Comparison of ENCODE assay signal across 22 mouse cellular contexts in the genomic region with DNA sequence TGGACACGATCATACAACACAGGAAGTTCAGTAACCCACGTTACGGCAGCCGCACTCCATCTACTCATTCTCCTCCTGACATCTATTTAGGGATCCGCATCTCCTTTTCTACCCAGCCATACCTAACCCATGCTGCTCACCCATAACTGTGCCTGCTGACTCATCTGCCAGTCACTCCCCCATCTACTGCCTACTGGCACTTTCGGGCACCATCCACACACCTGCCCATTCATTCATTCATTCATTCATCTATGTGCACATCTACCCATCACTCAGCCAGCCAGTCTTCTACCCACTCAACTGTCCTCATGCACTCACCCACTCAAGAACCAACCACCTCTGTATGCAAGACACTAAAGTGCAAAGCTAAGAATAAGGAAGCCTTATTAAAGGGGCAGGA. TPM values are rescaled to one million over a fixed set of nuclear protein-coding genes. Genes with fewer than 3 reads are reported as not detected.
DNase-seq lines count a peak whose midpoint lies in the region; ATAC-seq lines count a peak whose summit lies in the region.
"Had no signal": no experiment of that assay in that cellular context is flagged by ENCODE, and none has a peak within 500 bp of the region (broad histone marks: within the 10 kb centered on the region; RNA-seq: fewer than 3 reads in every experiment).

No protein-coding gene starts in this region.

- no peak for ATAC-seq in kidney, embryonic 15.5 days (replicated peaks; ENCODE audit: low FRiP score)
- ATAC-seq in kidney, embryonic 16.5 days (ENCODE audit: low FRiP score, low TSS enrichment) = no peak
- ATAC-seq: forebrain, embryonic 16.5 days had no signal

- H3K4me3 ChIP-seq in kidney, embryonic 15.5 days (replicated peaks) = no peak overlapping the region
- no peak overlapping the region for H3K4me3 ChIP-seq in kidney, embryonic 16.5 days (ENCODE audit: low read length)
- H3K4me3 ChIP-seq: embryonic facial prominence, embryonic 15.5 days; erythroblast, embryonic 14.5 days; forebrain, embryonic 10.5 days; gastrocnemius, adult 2 months; heart, embryonic 12.5 days; hindbrain, embryonic 15.5 days had no signal

- peaks cover 96% of the 10 kb centered on the region for H3K36me3 ChIP-seq in kidney, embryonic 15.5 days
- H3K36me3 ChIP-seq in kidney, embryonic 16.5 days (ENCODE audit: insufficient read depth, low read length) = peaks cover 76% of the 10 kb centered on the region

- 94% methylated on average over 6 of the region's 6 CpGs for WGBS in kidney, embryonic 15.5 days
- WGBS in kidney, embryonic 16.5 days = 95% methylated on average over 6 of the region's 6 CpGs

- no peaks in the 10 kb centered on the region for H3K27me3 ChIP-seq in kidney, embryonic 15.5 days
- no peaks in the 10 kb centered on the region for H3K27me3 ChIP-seq in kidney, embryonic 16.5 days (ENCODE audit: insufficient read depth, low read length)
- H3K27me3 ChIP-seq: embryonic facial prominence, embryonic 15.5 days; heart, embryonic 12.5 days; hindbrain, embryonic 15.5 days had no signal

- no peak overlapping the region for H3K4me2 ChIP-seq in kidney, embryonic 15.5 days
- no peak overlapping the region for H3K4me2 ChIP-seq in kidney, embryonic 16.5 days (replicated peaks; ENCODE audit: low read depth, low read length)
- H3K4me2 ChIP-seq: embryonic facial prominence, embryonic 15.5 days; heart, embryonic 12.5 days; hindbrain, embryonic 15.5 days had no signal

- DNase-seq in frontal cortex, postnatal 36 days (ENCODE audit: low spot score in 2 of 2) = peak; percentile 36 to 43
- DNase-seq in frontal cortex, postnatal 14 days (ENCODE audit: low spot score in 2 of 2) = no peak
- peak; percentile 58 for DNase-seq in right cerebral cortex, adult 18-20 months
- DNase-seq in right cerebral cortex, postnatal 4 days = no peak
- peak; percentile 14 to 26 for DNase-seq in left cerebral cortex, adult 9 months (ENCODE audit: low spot score in 2 of 2)
- DNase-seq in left cerebral cortex, postnatal 36 days (ENCODE audit: low spot score in 2 of 2) = peak; percentile 28 to 32
- DNase-seq: adrenal gland, adult 2 months; adrenal gland, postnatal 25 days; cerebellum, adult 8-10 months; cerebellum, postnatal 14 days; embryo, embryonic 11 days; gastrocnemius, adult 2 months; gastrocnemius, postnatal 25 days; heart, postnatal 36 days had no signal

- no peak overlapping the region for H3K9ac ChIP-seq in kidney, embryonic 15.5 days
- H3K9ac ChIP-seq in kidney, embryonic 16.5 days (replicated peaks; ENCODE audit: low read length) = no peak overlapping the region
- H3K9ac ChIP-seq: embryonic facial prominence, embryonic 15.5 days; heart, embryonic 12.5 days; hindbrain, embryonic 15.5 days had no signal

- H3K9me3 ChIP-seq in kidney, embryonic 15.5 days (replicated peaks) = no peaks in the 10 kb centered on the region
- H3K9me3 ChIP-seq in kidney, embryonic 16.5 days (ENCODE audit: low read length) = no peaks in the 10 kb centered on the region
- H3K9me3 ChIP-seq: embryonic facial prominence, embryonic 15.5 days; forebrain, embryonic 10.5 days; heart, embryonic 12.5 days; hindbrain, embryonic 15.5 days had no signal

- H3K4me1 ChIP-seq in kidney, embryonic 15.5 days = no peaks in the 10 kb centered on the region
- H3K4me1 ChIP-seq in kidney, embryonic 16.5 days (ENCODE audit: insufficient read depth, low read length) = no peaks in the 10 kb centered on the region
- H3K4me1 ChIP-seq: embryonic facial prominence, embryonic 15.5 days; forebrain, embryonic 10.5 days; heart, embryonic 12.5 days; hindbrain, embryonic 15.5 days had no signal

- intact Hi-C loops in left cerebral cortex, postnatal 36 days (cut with DNase I) = no loop called here

- no peak overlapping the region for H3K27ac ChIP-seq in kidney, embryonic 15.5 days
- H3K27ac ChIP-seq in kidney, embryonic 16.5 days (ENCODE audit: low read length) = no peak overlapping the region
- H3K27ac ChIP-seq: embryonic facial prominence, embryonic 15.5 days; forebrain, embryonic 10.5 days; gastrocnemius, adult 2 months; hindbrain, embryonic 15.5 days had no signal

RNA-seq across cellular contexts. Expression of gene Jpt2, which starts 26.7 kb away (rescaled TPM):
- total RNA-seq in left cerebral cortex, postnatal 36 days (2021) = 1 to 10 TPM; 4.8 to 5.7 TPM
- 219 and 228 TPM in 2 replicates for polyA plus RNA-seq in kidney, embryonic 15.5 days (2015; fragmentation: Nextera tagmentation; extraction: Ambion mirVana)
- 197 and 218 TPM in 2 replicates for polyA plus RNA-seq in kidney, embryonic 16.5 days (2015; fragmentation: Nextera tagmentation; extraction: Ambion mirVana)

RNA-seq across cellular contexts. Expression of gene Cramp1l, which starts 28.4 kb away (rescaled TPM):
- 10 to 100 TPM; 28.6 to 29.0 TPM for total RNA-seq in left cerebral cortex, postnatal 36 days (2021)
- polyA plus RNA-seq in kidney, embryonic 15.5 days (2015; fragmentation: Nextera tagmentation; extraction: Ambion mirVana) = 6.6 and 8.1 TPM in 2 replicates
- 5.4 and 6.6 TPM in 2 replicates for polyA plus RNA-seq in kidney, embryonic 16.5 days (2015; fragmentation: Nextera tagmentation; extraction: Ambion mirVana)

RNA-seq across cellular contexts. Expression of gene Ift140, which starts 28.7 kb away (rescaled TPM):
- 10 to 100 TPM; 18.6 to 25.5 TPM for total RNA-seq in left cerebral cortex, postnatal 36 days (2021)
- polyA plus RNA-seq in kidney, embryonic 15.5 days (2015; fragmentation: Nextera tagmentation; extraction: Ambion mirVana) = 19.2 and 27.6 TPM in 2 replicates
- 24.9 and 25.5 TPM in 2 replicates for polyA plus RNA-seq in kidney, embryonic 16.5 days (2015; fragmentation: Nextera tagmentation; extraction: Ambion mirVana)

RNA-seq across cellular contexts. Expression of gene Mapk8ip3, which starts 50.4 kb away (rescaled TPM):
- total RNA-seq in left cerebral cortex, postnatal 36 days (2021) = 100 to 1,000 TPM; 363 to 396 TPM
- 24.3 and 31.1 TPM in 2 replicates for polyA plus RNA-seq in kidney, embryonic 15.5 days (2015; fragmentation: Nextera tagmentation; extraction: Ambion mirVana)
- polyA plus RNA-seq in kidney, embryonic 16.5 days (2015; fragmentation: Nextera tagmentation; extraction: Ambion mirVana) = 30.1 and 33.6 TPM in 2 replicates

Comparison
In these comparisons a context has a peak if more than half of its experiments do, and no peak if none do; other contexts are left out.
1. DNase-seq: peak in frontal cortex, postnatal 36 days (2 of 2), right cerebral cortex, adult 18-20 months (single experiment), left cerebral cortex, adult 9 months (2 of 2) and left cerebral cortex, postnatal 36 days (2 of 2); none in frontal cortex, postnatal 14 days (0 of 2) and right cerebral cortex, postnatal 4 days (single experiment).